Mouse (Mus musculus) layer of hippocampus, adult 2 months (tissue): ENCODE data around the gene Sema7a. TPM values are rescaled to one million over a fixed set of nuclear protein-coding genes. Genes with fewer than 3 reads are reported as not detected.

Source experiments
- DNase-seq, 2 experiments: peaks; one replicate each; pipeline ENCODE4 v3.0.0; 2022; ENCODE audit warnings: low spot score in 2 of 2
- H3K27ac ChIP-seq: fragments of 200-600 bp; 2 replicates; pipeline ENCODE4 v1.8.1; 2022
- H3K4me3 ChIP-seq: fragments of 200-600 bp; 2 replicates; pipeline ENCODE4 v1.8.1; 2022; ENCODE audit warnings: mild to moderate bottlenecking
- CTCF ChIP-seq: fragments of 200-600 bp; conservative IDR thresholded peaks from 2 replicates; pipeline ENCODE4 v1.8.1; 2022; ENCODE audit warnings: antibody characterized with exemption, mild to moderate bottlenecking, moderate library complexity
- total RNA-seq, 2 experiments: library from RNA; stranded (reverse); gene quantifications; 2 replicates each; pipeline ENCODE4 v1.2.3; 2021

The Sema7a gene
- total RNA-seq, 2 experiments from 2014 or later, result 94.4 to 102 TPM

GRCm38 (mm10) chr9:57922381-57922780, 17.5 kb upstream of the Sema7a start:
- no peak for DNase-seq
- no peak for TF ChIP-seq CTCF
- no peak overlapping the region for H3K27ac ChIP-seq
- H3K4me3 ChIP-seq, result no peak overlapping the region

GRCm38 (mm10) chr9:57923046-57923445, 16.9 kb upstream of the Sema7a start:
- DNase-seq, result no peak
- no peak for TF ChIP-seq CTCF
- no peak overlapping the region for H3K4me3 ChIP-seq
- no peak overlapping the region; the same call in 1 of the 2 replicates for H3K27ac ChIP-seq

GRCm38 (mm10) chr9:57931166-57931767, 8.6 kb upstream of the Sema7a start:
- H3K4me3 ChIP-seq, result no peak overlapping the region
- DNase-seq, result no peak
- peak overlapping the region; percentile 67 for H3K27ac ChIP-seq
- no peak for TF ChIP-seq CTCF

GRCm38 (mm10) chr9:57932253-57932652, 7.7 kb upstream of the Sema7a start:
- Histone ChIP-seq H3K4me3 (no peak overlapping the region), H3K27ac (peak overlapping the region; percentile 82)
- TF ChIP-seq CTCF, result no peak
- no peak for DNase-seq

- Histone ChIP-seq H3K4me3 (no peak overlapping the region), H3K27ac (peak overlapping the region; percentile 82)
- no peak for TF ChIP-seq CTCF
- peak; percentile 74 to 79 for DNase-seq
Measured at GRCm38 (mm10) chr9:57932831-57933602, 6.9 kb upstream of the Sema7a start.

GRCm38 (mm10) chr9:57935683-57936437, 4.1 kb upstream of the Sema7a start:
- peak; percentile 97 for TF ChIP-seq CTCF
- no peak overlapping the region for H3K4me3 ChIP-seq
- peak; percentile 83 to 88 for DNase-seq
- H3K27ac ChIP-seq, result no peak overlapping the region

- Histone ChIP-seq H3K4me3 (no peak overlapping the region), H3K27ac (no peak overlapping the region)
- no peak for DNase-seq
- TF ChIP-seq CTCF, result no peak
Measured at GRCm38 (mm10) chr9:57937171-57937570, 2.7 kb upstream of the Sema7a start.

GRCm38 (mm10) chr9:57937651-57938050, 2.3 kb upstream of the Sema7a start:
- DNase-seq, result no peak
- no peak overlapping the region for H3K4me3 ChIP-seq
- no peak for TF ChIP-seq CTCF
- H3K27ac ChIP-seq, result peak overlapping the region; percentile 94; the same call in 1 of the 2 replicates

- DNase-seq, result no peak
- peak overlapping the region; percentile 95 for H3K4me3 ChIP-seq
- TF ChIP-seq CTCF, result no peak
- H3K27ac ChIP-seq, result peak overlapping the region; percentile 94
Measured at GRCm38 (mm10) chr9:57938225-57939055, 1.5 kb upstream of the Sema7a start.

GRCm38 (mm10) chr9:57940349-57940794, 460 bp downstream of the Sema7a start:
- peak overlapping the region; percentile 95 for H3K4me3 ChIP-seq
- H3K27ac ChIP-seq, result peak overlapping the region; percentile 94
- TF ChIP-seq CTCF, result no peak
- DNase-seq, result peak in 1 of 2 experiments; percentile 39

- peak; percentile 60 for TF ChIP-seq CTCF
- no peak for DNase-seq
- H3K4me3 ChIP-seq, result peak overlapping the region; percentile 95
- peak overlapping the region; percentile 94 for H3K27ac ChIP-seq
Measured at GRCm38 (mm10) chr9:57940861-57941638, 1.1 kb downstream of the Sema7a start.
